Mouse (Mus musculus) heart, embryonic 15.5 days (tissue): ENCODE measurements around the gene Hist1h2bh. TPM values are rescaled to one million over a fixed set of nuclear protein-coding genes. Genes with fewer than 3 reads are reported as not detected.
A peak's percentile ranks its signal among the peaks of the same experiment; 100 is the strongest.
"Not testable (repeated sequence)": the region's sequence is repeated elsewhere in the genome, so short reads cannot be mapped to it uniquely, and the experiment has no call there.

Experiments used
- ATAC-seq: fragments of 200-750 bp; cut with Nextera tagmentation; replicated peaks from 2 replicates; pipeline ENCODE4 v1.8.0; 2017; ENCODE audit warnings: low read depth, moderate TSS enrichment; ENCODE audit not compliant: insufficient number of reproducible peaks, insufficient read depth, low FRiP score
- H3K27ac ChIP-seq: fragments of 300-500 bp; sonication (generic); 2 replicates; pipeline ENCODE4 v1.5.1; 2015; ENCODE audit warnings: mild to moderate bottlenecking, inconsistent platforms
- H3K27me3 ChIP-seq: fragments of 300-500 bp; sonication (generic); 2 replicates; pipeline ENCODE4 v1.6.1; 2015; ENCODE audit warnings: inconsistent platforms
- H3K36me3 ChIP-seq: fragments of 300-500 bp; sonication (generic); 2 replicates; pipeline ENCODE4 v1.6.1; 2015; ENCODE audit warnings: mild to moderate bottlenecking, inconsistent platforms
- H3K4me1 ChIP-seq: fragments of 300-500 bp; sonication (generic); replicated peaks from 2 replicates; pipeline ENCODE4 v1.6.1; 2015; ENCODE audit warnings: inconsistent platforms
- H3K4me2 ChIP-seq: fragments of 300-500 bp; sonication (generic); 2 replicates; pipeline ENCODE4 v1.6.1; 2015; ENCODE audit warnings: inconsistent platforms, mild to moderate bottlenecking, moderate library complexity
- H3K4me3 ChIP-seq: fragments of 300-500 bp; sonication (generic); 2 replicates; pipeline ENCODE4 v1.5.1; 2015; ENCODE audit warnings: mild to moderate bottlenecking, inconsistent platforms
- H3K9ac ChIP-seq: fragments of 300-500 bp; sonication (generic); 2 replicates; pipeline ENCODE4 v1.6.1; 2015; ENCODE audit warnings: mild to moderate bottlenecking, inconsistent platforms
- H3K9me3 ChIP-seq: fragments of 300-500 bp; sonication (generic); replicated peaks from 2 replicates; pipeline ENCODE4 v1.6.1; 2016; ENCODE audit warnings: inconsistent platforms
- WGBS: fragments of 180-500 bp; shearing (Covaris S2); methylation state at CpG from one replicate; pipeline ENCODE4 v1.1.7; 2015; ENCODE audit warnings: mixed read lengths; 5-methylcytosine and 5-hydroxymethylcytosine counted together
- polyA plus RNA-seq: library from polyadenylated mRNA; unstranded; fragments of >200 nt; fragmentation: Nextera tagmentation; extraction: Ambion mirVana; gene quantifications from 2 replicates; pipeline ENCODE4 v1.2.1, GENCODE M21; 2015

Hist1h2bh gene
- polyA plus RNA-seq, 1 experiment from 2014 or later, result 0.74 TPM

DNA sequence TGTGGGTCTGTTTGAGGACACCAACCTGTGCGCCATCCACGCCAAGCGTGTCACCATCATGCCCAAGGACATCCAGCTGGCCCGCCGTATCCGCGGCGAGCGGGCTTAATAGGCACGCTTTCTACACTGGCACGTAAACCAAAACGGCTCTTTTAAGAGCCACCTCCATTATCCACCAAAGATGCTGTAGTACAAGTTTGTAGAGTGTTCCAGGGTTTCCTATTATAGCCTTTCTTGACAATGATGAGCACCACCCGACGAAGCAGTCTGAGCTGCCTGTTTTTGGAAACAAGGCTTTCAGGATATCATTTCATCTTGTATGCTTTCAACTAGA, 1.6 kb upstream of the Hist1h2bh start:
- WGBS, result 0% methylated on average over 14 of the region's 14 CpGs
- peak overlapping the region; percentile 92 for H3K27ac ChIP-seq

DNA sequence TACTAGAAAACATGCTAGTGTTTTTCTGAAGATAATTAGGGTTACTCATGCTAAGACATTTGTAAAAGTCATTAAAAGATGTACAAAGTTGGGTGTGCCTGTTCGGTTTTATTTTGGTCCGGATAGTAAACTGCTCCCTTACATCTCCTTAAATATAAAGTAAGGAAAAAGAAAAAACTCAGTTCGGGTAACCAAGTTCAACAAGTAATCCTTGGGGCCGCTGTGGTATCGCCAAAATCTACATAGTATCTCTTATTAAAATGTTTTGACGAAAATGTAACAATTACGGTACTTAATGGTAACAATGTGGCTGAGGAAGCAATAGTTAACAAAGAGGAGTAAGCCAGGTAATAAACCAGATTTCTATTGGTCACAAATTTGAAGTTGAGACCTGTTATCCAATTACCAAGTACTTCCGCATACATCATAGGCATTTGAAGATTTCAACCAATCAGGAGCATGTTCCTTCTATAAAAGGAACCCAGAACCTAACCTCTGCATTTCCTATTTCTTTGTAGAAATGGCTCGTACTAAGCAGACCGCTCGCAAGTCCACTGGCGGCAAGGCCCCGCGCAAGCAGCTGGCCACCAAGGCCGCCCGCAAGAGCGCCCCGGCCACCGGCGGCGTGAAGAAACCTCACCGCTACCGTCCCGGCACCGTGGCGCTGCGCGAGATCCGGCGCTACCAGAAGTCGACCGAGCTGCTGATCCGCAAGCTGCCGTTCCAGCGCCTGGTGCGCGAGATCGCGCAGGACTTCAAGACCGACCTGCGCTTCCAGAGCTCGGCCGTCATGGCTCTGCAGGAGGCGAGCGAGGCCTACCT, 984 bp upstream of the Hist1h2bh start, which contains the start of gene Hist1h3f:
Gene Hist1h3f, plus strand, starts transcription at position 88 of the 822 bp plus-strand sequence.
- Histone ChIP-seq H3K4me3 (peak within 1 kb of the TSS; percentile 58), H3K27me3 (no peaks in the 10 kb centered on the region), H3K4me2 (peak within 1 kb of the TSS; percentile 77), H3K9ac (peak within 1 kb of the TSS; percentile 65), H3K9me3 (no peaks in the 10 kb centered on the region), H3K4me1 (peaks cover 5% of the 10 kb centered on the region; the same call in 1 of the 2 replicates), H3K36me3 (no peaks in the 10 kb centered on the region), H3K27ac (peak within 1 kb of the TSS; percentile 92)
- WGBS, result 1% methylated on average over 27 of the region's 45 CpGs
- ATAC-seq, result peak; percentile 88

More for the DNA sequence above, 1.6 kb upstream of the Hist1h2bh start:
- not testable (repeated sequence) for H3K4me1 ChIP-seq, H3K9me3 ChIP-seq, H3K27me3 ChIP-seq, H3K36me3 ChIP-seq
- Histone ChIP-seq H3K9ac (0 out of 2 replicates have a peak overlapping the region, but pooled peaks have one; percentile 33), H3K4me3 (peak overlapping the region; percentile 58), H3K4me2 (peak overlapping the region; percentile 77)
- ATAC-seq, result peak; percentile 5; the same call in 1 of the 2 replicates

DNA sequence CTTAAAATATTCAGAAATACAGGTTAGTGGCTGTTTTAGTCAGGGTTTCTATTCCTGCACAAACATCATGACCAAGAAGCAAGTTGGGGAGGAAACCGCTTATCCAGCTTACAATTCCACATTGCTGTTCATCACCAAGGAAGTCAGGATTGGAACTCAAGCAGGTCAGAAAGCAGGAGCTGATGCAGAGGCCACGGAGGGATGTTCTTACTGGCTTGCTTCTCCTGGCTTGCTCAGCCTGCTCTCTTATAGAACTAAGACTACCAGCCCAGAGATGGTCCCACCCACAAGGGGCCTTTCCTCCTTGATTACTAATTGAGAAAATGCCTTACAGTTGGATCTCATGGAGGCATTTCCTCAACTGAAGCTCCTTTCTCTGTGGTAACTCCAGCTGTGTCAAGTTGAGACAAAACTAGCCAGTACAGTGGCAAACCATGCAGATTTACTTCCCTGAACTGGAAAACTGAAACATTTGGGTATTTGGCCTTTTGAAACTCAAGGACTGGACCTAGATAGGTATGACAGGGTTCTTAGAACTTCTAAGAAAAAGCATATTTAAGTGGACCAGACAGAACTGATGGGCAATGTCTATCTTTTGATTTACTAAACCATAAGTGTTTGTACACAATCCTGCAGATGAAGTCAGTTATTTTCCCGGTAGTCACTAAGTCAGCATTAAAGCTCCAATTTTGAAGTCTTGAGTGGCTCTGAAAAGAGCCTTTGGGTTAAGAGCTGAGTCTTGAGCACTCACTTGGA, 789 bp downstream of the Hist1h2bh start:
- Histone ChIP-seq H3K27ac (peak overlapping the region; percentile 87), H3K9ac (peak overlapping the region; percentile 52), H3K4me3 (peak overlapping the region; percentile 58), H3K4me2 (peak overlapping the region; percentile 77)
- not testable (repeated sequence) for ATAC-seq, H3K27me3 ChIP-seq, H3K9me3 ChIP-seq, H3K36me3 ChIP-seq, H3K4me1 ChIP-seq
- WGBS, result 19% methylated on average over 3 of the region's 3 CpGs

DNA sequence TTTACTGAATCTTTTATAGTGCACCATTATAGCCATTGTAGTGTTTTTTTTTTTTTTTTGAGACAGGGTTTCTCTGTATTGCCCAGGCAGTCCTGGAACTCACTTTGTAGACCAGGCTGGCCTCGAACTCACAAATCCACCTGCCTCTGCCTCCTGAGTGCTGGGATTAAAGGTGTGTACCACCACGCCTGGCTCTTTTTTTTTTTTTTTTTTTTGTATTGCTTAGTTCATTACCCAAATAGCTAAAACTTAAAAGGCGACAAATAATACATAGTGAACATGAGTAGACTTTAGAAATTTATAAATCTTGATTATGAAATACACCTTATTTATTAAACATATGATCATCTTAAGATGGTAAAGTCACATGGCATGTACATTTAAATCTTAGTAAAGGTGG, 1.7 kb downstream of the Hist1h2bh start:
- Histone ChIP-seq H3K27ac (no peak overlapping the region), H3K36me3 (no peaks in the 10 kb centered on the region), H3K4me2 (no peak overlapping the region), H3K4me3 (no peak overlapping the region), H3K9me3 (no peaks in the 10 kb centered on the region), H3K9ac (no peak overlapping the region), H3K4me1 (peaks cover 11% of the 10 kb centered on the region), H3K27me3 (no peaks in the 10 kb centered on the region)
- 74% methylated on average over 3 of the region's 3 CpGs for WGBS
- no peak for ATAC-seq

DNA sequence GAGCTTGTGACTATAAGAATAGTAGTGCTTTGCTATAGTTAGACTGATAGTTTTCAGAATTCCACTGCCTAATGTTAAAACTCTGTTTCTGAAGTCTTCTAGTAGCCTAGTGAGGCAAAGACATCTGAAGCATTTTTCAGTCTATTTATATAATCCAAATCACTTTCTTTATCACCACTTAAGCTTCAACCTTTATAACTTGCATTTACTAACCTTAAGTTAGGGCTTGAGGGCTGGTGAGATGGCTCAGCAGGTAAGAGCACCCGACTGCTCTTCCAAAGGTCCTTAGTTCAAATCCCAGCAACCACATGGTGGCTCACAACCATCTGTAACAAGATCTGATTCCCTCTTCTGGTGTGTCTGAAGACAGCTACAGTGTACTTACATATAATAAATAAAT, 3.4 kb downstream of the Hist1h2bh start:
- peaks cover 16% of the 10 kb centered on the region for H3K4me1 ChIP-seq
- H3K36me3 ChIP-seq, ATAC-seq, H3K4me3 ChIP-seq, H3K9ac ChIP-seq, H3K27ac ChIP-seq, H3K27me3 ChIP-seq, H3K9me3 ChIP-seq, H3K4me2 ChIP-seq: not testable (repeated sequence)
- 47% methylated on average over 1 of the region's 1 CpGs for WGBS

DNA sequence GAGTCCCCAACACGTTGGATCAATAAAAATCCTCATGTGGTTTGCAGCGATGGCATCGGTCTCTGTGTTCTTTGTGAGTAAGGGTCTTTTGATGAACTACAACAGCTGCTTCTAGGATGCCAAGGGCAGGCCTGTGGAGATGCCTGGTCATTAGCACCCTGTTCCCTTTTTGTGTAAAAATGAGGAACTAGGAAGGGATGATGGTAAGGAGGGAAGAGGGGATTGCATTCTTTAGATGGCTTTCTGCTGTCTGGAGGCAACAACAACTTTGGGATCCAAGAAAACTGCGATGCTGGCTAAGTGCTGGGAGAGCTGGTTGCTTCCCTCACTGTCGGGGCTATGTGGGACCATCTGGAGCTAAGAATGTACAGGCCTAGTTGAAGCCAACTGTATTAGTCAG, 4.9 kb downstream of the Hist1h2bh start:
- no peak overlapping the region for H3K27ac ChIP-seq
- H3K27me3 ChIP-seq, result no peaks in the 10 kb centered on the region
- no peak overlapping the region for H3K4me2 ChIP-seq
- H3K4me3 ChIP-seq, result no peak overlapping the region
- WGBS, result 77% methylated on average over 5 of the region's 5 CpGs
- no peak for ATAC-seq
- peaks cover 26% of the 10 kb centered on the region for H3K4me1 ChIP-seq
- H3K36me3 ChIP-seq, result no peaks in the 10 kb centered on the region
- no peaks in the 10 kb centered on the region for H3K9me3 ChIP-seq
- H3K9ac ChIP-seq, result no peak overlapping the region

DNA sequence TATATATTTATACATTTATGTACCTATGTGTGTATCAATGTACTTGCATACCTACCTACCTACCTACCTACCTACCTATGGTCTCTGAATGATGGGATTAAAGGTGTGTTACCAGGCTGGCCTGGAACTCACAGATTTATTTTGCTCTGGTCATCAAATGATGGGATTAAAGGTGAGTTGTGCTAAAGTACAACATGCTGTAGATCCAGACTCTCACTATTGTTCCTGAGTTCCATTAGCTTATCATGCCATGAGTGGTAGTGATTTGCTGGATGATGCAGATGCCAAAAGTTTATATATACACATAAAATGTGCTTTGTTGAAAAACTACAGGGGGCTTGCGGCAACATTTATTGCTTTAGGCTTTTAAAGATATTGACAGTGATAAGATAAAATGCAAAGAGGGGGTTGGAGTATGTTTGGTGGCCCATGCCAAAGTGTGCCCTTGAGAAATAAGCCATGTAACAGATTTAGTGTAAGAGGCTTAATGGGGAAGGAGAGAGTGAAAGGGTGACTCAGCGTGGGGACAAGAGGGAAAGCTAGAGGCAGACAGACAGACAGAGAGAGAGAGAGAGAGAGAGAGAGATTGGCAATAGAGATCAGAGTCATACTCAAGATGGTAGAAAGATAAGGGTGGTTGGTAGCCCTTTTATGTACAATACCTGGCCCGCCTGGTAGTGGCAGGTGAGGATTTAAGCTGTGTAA, 6.0 kb downstream of the Hist1h2bh start:
- Histone ChIP-seq H3K27me3 (no peaks in the 10 kb centered on the region), H3K4me3 (no peak overlapping the region), H3K36me3 (no peaks in the 10 kb centered on the region), H3K27ac (no peak overlapping the region), H3K4me1 (peaks cover 30% of the 10 kb centered on the region), H3K4me2 (peak overlapping the region; percentile 79; the same call in 1 of the 2 replicates), H3K9ac (no peak overlapping the region), H3K9me3 (no peaks in the 10 kb centered on the region)
- WGBS, result 73% methylated on average over 3 of the region's 3 CpGs
- no peak for ATAC-seq

DNA sequence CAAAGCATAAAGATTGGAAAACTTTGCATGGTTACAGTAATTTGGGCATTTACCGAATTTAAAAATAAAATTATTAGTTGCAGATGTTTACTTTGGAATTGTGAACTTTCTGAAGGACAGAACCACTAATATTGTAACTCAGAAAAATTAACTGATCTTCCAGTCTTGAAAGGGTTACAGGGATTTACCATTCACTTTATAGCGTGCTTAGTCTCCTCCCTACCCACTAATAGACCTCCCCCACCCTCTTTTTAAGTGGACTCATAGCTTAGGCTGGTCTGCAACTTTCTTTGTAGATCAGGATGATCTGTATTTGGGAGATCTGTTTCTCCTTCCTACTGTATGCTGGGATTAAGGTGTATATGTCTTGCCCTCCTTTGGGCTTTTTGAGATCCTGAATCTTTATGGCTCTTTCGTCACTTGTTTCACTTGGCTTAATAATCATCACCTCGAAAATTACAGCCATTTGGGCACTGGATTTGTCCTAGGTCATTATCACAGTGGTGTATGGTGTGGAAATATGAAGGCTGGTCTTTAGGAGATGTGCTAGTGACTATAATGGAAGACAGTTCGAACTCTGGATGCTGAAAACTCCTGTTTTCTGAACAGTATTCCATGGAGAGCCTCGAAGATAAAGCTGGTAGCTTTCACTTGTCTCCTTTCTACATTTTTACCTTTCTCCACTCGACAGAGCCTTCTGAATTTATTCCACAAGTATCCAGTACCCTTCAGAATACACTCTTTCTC, 6.9 kb downstream of the Hist1h2bh start:
- H3K4me3 ChIP-seq, result peak overlapping the region; percentile 56
- peak overlapping the region; percentile 79 for H3K4me2 ChIP-seq
- 21% methylated on average over 7 of the region's 7 CpGs for WGBS
- H3K36me3 ChIP-seq, result no peaks in the 10 kb centered on the region
- peak overlapping the region; percentile 56 for H3K9ac ChIP-seq
- peaks cover 35% of the 10 kb centered on the region for H3K4me1 ChIP-seq
- ATAC-seq, result no peak
- H3K27me3 ChIP-seq, result no peaks in the 10 kb centered on the region
- no peaks in the 10 kb centered on the region for H3K9me3 ChIP-seq
- H3K27ac ChIP-seq, result peak overlapping the region; percentile 42; the same call in 1 of the 2 replicates

DNA sequence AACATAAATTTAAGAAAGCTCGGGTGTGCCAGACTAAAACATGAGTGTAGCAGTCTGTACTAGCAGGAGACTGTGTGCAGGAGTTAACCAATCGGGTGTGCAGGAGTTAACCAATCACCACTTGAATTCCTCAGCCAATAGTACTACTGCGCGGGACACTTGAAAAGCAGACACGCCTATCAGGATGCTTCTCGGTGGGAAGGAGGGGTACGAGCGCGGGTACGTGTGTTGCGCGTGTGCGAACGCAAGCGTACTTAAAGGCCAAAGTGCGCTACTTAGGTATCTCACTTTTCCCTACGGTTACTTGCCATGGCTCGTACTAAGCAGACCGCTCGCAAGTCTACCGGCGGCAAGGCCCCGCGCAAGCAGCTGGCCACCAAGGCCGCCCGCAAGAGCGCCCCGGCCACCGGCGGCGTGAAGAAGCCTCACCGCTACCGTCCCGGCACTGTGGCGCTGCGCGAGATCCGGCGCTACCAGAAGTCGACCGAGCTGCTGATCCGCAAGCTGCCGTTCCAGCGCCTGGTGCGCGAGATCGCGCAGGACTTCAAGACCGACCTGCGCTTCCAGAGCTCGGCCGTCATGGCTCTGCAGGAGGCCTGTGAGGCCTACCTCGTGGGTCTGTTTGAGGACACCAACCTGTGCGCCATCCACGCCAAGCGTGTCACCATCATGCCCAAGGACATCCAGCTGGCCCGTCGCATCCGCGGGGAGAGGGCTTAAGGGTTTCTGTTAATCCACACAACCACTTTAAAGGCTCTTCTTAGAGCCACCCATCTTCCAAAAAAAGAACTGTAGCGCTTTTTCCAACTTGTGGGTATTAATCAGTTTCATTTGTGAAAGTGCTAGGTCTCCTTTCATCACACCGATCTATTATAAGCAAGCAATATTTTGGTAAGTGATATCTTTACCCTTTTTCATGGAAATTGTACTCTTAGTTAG, 7.8 kb downstream of the Hist1h2bh start, which contains the start of gene Hist1h3g:
Gene Hist1h3g, plus strand, starts transcription at position 286 of the 939 bp plus-strand sequence.
- H3K9me3 ChIP-seq, H3K36me3 ChIP-seq, H3K27me3 ChIP-seq: not testable (repeated sequence)
- under 1% methylated on average over 54 of the region's 62 CpGs for WGBS
- peak; percentile 86 for ATAC-seq
- Histone ChIP-seq H3K4me1 (peaks cover 35% of the 10 kb centered on the region), H3K9ac (peak within 1 kb of the TSS; percentile 56), H3K4me3 (peak within 1 kb of the TSS; percentile 56), H3K4me2 (peak within 1 kb of the TSS; percentile 79), H3K27ac (peak within 1 kb of the TSS; percentile 92)
